Mouse (Mus musculus) frontal cortex, postnatal 36 days (tissue): ENCODE measurements at regions not wholly inside any gene's neighbourhood (a gene's known extent, or its start where the extent isn't known, plus 50 kb on each side); places are given as distances from the start of the nearest gene placed in this dataset.

ENCODE experiments used
- DNase-seq, 2 experiments: peaks; one replicate each; pipeline ENCODE4 v3.0.0; 2022; ENCODE audit warnings: low spot score in 2 of 2

- no peak for DNase-seq
Observed at GRCm38 (mm10) chr12:12509164-12509937, 247.4 kb downstream of the Fam49a start.

- no peak for DNase-seq
Observed at GRCm38 (mm10) chr12:12508487-12509125, 246.7 kb downstream of the Fam49a start.

- DNase-seq = no peak
Observed at GRCm38 (mm10) chr12:12506671-12507070, 244.7 kb downstream of the Fam49a start.

- DNase-seq = no peak
Observed at GRCm38 (mm10) chr12:12505590-12505989, 243.7 kb downstream of the Fam49a start.

GRCm38 (mm10) chr12:12499903-12500302, 238.0 kb downstream of the Fam49a start:
- no peak for DNase-seq

GRCm38 (mm10) chr12:12498621-12499020, 236.7 kb downstream of the Fam49a start:
- DNase-seq = no peak

GRCm38 (mm10) chr12:12497277-12497841, 235.4 kb downstream of the Fam49a start:
- DNase-seq = no peak

- DNase-seq = no peak
Observed at GRCm38 (mm10) chr12:12496593-12497141, 234.7 kb downstream of the Fam49a start.

- no peak for DNase-seq
Observed at GRCm38 (mm10) chr12:12490173-12490572, 228.2 kb downstream of the Fam49a start.

- no peak for DNase-seq
Observed at GRCm38 (mm10) chr12:12488090-12488489, 226.2 kb downstream of the Fam49a start.

- DNase-seq = no peak
Observed at GRCm38 (mm10) chr12:12486656-12487356, 224.9 kb downstream of the Fam49a start.

- no peak for DNase-seq
Observed at GRCm38 (mm10) chr12:12484921-12485680, 223.2 kb downstream of the Fam49a start.

- DNase-seq = no peak
Observed at GRCm38 (mm10) chr12:12480451-12480850, 218.5 kb downstream of the Fam49a start.

- no peak for DNase-seq
Observed at GRCm38 (mm10) chr12:12452086-12452485, 190.1 kb downstream of the Fam49a start.

- DNase-seq = no peak
Observed at GRCm38 (mm10) chr12:12446768-12447167, 184.8 kb downstream of the Fam49a start.

GRCm38 (mm10) chr12:12446281-12446680, 184.3 kb downstream of the Fam49a start:
- no peak for DNase-seq

GRCm38 (mm10) chr12:12442872-12443271, 180.9 kb downstream of the Fam49a start:
- no peak for DNase-seq

- no peak for DNase-seq
Observed at GRCm38 (mm10) chr12:12436379-12436778, 174.4 kb downstream of the Fam49a start.

- DNase-seq = no peak
Observed at GRCm38 (mm10) chr12:12432597-12432996, 170.7 kb downstream of the Fam49a start.
